Mouse (Mus musculus) heart, adult 9 months (tissue): ENCODE results near the gene Fam183b.
"Not testable (repeated sequence)": the region's sequence is repeated elsewhere in the genome, so short reads cannot be mapped to it uniquely, and the experiment has no call there.

Source experiments
- DNase-seq, 2 experiments: peaks; one replicate each; pipeline ENCODE4 v3.0.0; 2022; ENCODE audit warnings: low spot score in 2 of 2

Fam183b gene

GRCm38 (mm10) chr11:58772888-58773287 lies 28.9 kb downstream of the Fam183b start, which contains the start of gene Olfr315:
TSS of gene Olfr315 (plus strand) at chr11:58773188.
- DNase-seq: no peak

- no peak for DNase-seq
Observed at GRCm38 (mm10) chr11:58752434-58752833, 49.3 kb downstream of the Fam183b start, which contains the start of gene Olfr316. TSS of gene Olfr316 (plus strand) at chr11:58752734.

GRCm38 (mm10) chr11:58751096-58751495 lies 50.7 kb downstream of the Fam183b start:
- DNase-seq: not testable (repeated sequence)
